Mouse (Mus musculus) right cerebral cortex, postnatal 4 days (tissue): ENCODE results near the gene Gm5890.
"Not testable (repeated sequence)": the region's sequence is repeated elsewhere in the genome, so short reads cannot be mapped to it uniquely, and the experiment has no call there.

Experiments used
- DNase-seq: peaks from one replicate; pipeline ENCODE4 v3.0.0-alpha.2; 2022

The Gm5890 gene

DNA sequence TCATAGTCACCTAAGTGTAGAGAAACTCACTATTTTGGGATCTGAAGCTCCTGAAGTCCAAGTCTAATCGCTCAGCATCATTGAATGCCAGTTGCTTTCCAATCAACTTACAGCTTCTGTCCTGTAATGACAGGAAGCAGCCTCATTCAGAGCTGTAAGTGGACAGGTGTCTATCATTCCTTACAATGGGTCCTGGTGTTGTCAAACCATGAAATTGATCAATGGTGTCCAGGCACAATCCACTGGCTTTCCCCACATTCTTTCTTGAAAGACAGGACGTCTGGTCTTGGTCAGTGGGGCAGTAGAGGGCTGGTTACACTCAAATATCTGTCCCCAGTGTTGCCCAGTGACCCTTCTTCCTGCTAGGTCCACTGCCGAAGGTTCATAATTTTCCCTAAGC, at the start of gene Gm5890:
Gene Gm5890, minus strand, starts transcription at position 101 of the 400 bp plus-strand sequence.
- not testable (repeated sequence) for DNase-seq

GRCm38 (mm10) chr7:20233728-20234127, 28.9 kb downstream of the Gm5890 start, which contains the start of gene Gm4498:
Gm4498 (minus strand) TSS chr7:20233828.
- DNase-seq: not testable (repeated sequence)
